Mouse (Mus musculus) hindbrain, embryonic 13.5 days (tissue): Measurements from ENCODE around the gene Xylb. TPM values are rescaled to one million over a fixed set of nuclear protein-coding genes. Genes with fewer than 3 reads are reported as not detected.
A peak's percentile ranks its signal among the peaks of the same experiment; 100 is the strongest.

Source experiments
- ATAC-seq: fragments of 200-750 bp; cut with Nextera tagmentation; 2 replicates; pipeline ENCODE4 v1.8.0; 2017; ENCODE audit warnings: moderate TSS enrichment; ENCODE audit not compliant: low FRiP score
- H3K27ac ChIP-seq: fragments of 300-500 bp; sonication (generic); 2 replicates; pipeline ENCODE4 v1.5.1; 2015; ENCODE audit warnings: inconsistent platforms, mild to moderate bottlenecking, moderate library complexity
- H3K27me3 ChIP-seq: fragments of 300-500 bp; sonication (generic); 2 replicates; pipeline ENCODE4 v1.6.1; 2015; ENCODE audit warnings: mild to moderate bottlenecking, inconsistent platforms
- H3K36me3 ChIP-seq: fragments of 300-500 bp; sonication (generic); 2 replicates; pipeline ENCODE4 v1.6.1; 2015; ENCODE audit warnings: mild to moderate bottlenecking, inconsistent platforms
- H3K4me1 ChIP-seq: fragments of 300-500 bp; sonication (generic); replicated peaks from 2 replicates; pipeline ENCODE4 v1.6.1; 2015; ENCODE audit warnings: inconsistent platforms
- H3K4me2 ChIP-seq: fragments of 300-500 bp; sonication (generic); 2 replicates; pipeline ENCODE4 v1.6.1; 2015; ENCODE audit warnings: inconsistent platforms, mild to moderate bottlenecking, moderate library complexity
- H3K4me3 ChIP-seq: fragments of 300-500 bp; sonication (generic); 2 replicates; pipeline ENCODE4 v1.5.1; 2015; ENCODE audit warnings: mild to moderate bottlenecking, inconsistent platforms
- H3K9ac ChIP-seq: fragments of 300-500 bp; sonication (generic); 2 replicates; pipeline ENCODE4 v1.6.1; 2015; ENCODE audit warnings: mild to moderate bottlenecking, inconsistent platforms
- H3K9me3 ChIP-seq: fragments of 300-500 bp; sonication (generic); 2 replicates; pipeline ENCODE4 v1.6.1; 2016; ENCODE audit warnings: inconsistent platforms
- WGBS: fragments of 180-500 bp; shearing (Covaris S2); methylation state at CpG from one replicate; pipeline ENCODE4 v1.1.7; 2015; 5-methylcytosine and 5-hydroxymethylcytosine counted together
- polyA plus RNA-seq: library from polyadenylated mRNA; unstranded; fragments of >200 nt; fragmentation: Nextera tagmentation; extraction: Ambion mirVana; gene quantifications from 2 replicates; pipeline ENCODE4 v1.2.1, GENCODE M21; 2015

Gene Xylb
- polyA plus RNA-seq, 1 experiment from 2014 or later: 2.5 TPM

GRCm38 (mm10) chr9:119408898-119409664 lies 51.9 kb downstream of the Xylb start:
- 78% methylated on average over 11 of the region's 11 CpGs for WGBS

DNA sequence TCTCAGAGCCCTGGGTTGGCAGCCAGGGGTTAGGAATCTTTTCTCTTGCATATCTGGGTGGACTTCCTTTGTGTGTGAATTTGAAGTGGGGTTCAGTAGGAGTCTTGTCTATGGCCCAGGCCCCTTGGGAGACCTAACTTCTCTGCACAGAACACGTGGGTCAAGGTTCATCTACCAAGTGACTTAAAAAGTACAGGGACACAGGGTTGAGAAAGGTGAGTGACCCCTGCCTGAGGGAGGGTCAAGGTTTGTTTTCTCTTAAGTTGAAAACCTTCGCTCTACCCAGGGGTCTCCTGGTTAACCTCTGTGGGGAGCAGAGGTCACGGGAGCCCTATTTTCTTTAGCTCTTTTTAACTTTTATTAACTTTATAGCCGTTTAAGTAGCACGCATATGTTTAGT lies 52.7 kb downstream of the Xylb start:
- no peak overlapping the region for H3K4me3 ChIP-seq
- peaks cover 41% of the 10 kb centered on the region for H3K4me1 ChIP-seq
- H3K4me2 ChIP-seq: no peak overlapping the region
- no peak overlapping the region for H3K9ac ChIP-seq
- no peaks in the 10 kb centered on the region for H3K27me3 ChIP-seq
- WGBS: 84% methylated on average over 5 of the region's 5 CpGs
- H3K9me3 ChIP-seq: no peaks in the 10 kb centered on the region
- H3K27ac ChIP-seq: no peak overlapping the region
- no peak for ATAC-seq
- H3K36me3 ChIP-seq: peaks cover 11% of the 10 kb centered on the region

More at GRCm38 (mm10) chr9:119408898-119409664, 51.9 kb downstream of the Xylb start:
- no peak overlapping the region for H3K9ac ChIP-seq
- H3K4me3 ChIP-seq: no peak overlapping the region
- H3K9me3 ChIP-seq: no peaks in the 10 kb centered on the region
- H3K27ac ChIP-seq: peak overlapping the region; percentile 52; the same call in 1 of the 2 replicates
- no peak for ATAC-seq
- H3K27me3 ChIP-seq: no peaks in the 10 kb centered on the region
- H3K4me1 ChIP-seq: peaks cover 49% of the 10 kb centered on the region
- H3K36me3 ChIP-seq: peaks cover 11% of the 10 kb centered on the region
- H3K4me2 ChIP-seq: no peak overlapping the region

DNA sequence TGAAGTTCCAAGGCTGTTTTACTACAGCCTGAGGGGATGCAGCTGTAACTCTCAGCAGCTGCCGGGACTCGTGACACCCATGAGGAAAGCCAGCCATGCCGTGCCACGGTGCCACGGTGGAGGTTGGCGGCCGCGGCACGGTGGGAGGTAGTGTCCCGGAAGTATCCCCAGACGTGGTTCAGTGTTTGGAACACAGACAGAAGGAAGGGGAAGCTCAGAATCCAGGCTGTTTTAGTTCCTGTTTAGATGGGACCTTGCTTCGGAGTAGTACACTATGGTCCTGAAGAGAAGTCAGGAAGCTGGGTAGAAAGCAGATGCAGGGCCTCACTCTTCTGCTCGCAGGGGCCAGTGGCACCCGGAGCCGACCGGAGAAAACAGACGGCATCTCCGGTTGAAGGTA lies 60.8 kb downstream of the Xylb start:
- WGBS: 85% methylated on average over 18 of the region's 18 CpGs
- no peak for ATAC-seq
- no peak overlapping the region for H3K9ac ChIP-seq
- 0 out of 2 replicates have a peak, but pooled peaks cover 4% of the 10 kb centered on the region for H3K36me3 ChIP-seq
- no peak overlapping the region for H3K4me3 ChIP-seq
- H3K4me1 ChIP-seq: peaks cover 53% of the 10 kb centered on the region
- no peak overlapping the region; the same call in 1 of the 2 replicates for H3K27ac ChIP-seq
- no peaks in the 10 kb centered on the region for H3K9me3 ChIP-seq
- no peak overlapping the region for H3K4me2 ChIP-seq
- H3K27me3 ChIP-seq: no peaks in the 10 kb centered on the region

- Histone ChIP-seq H3K9me3 (no peaks in the 10 kb centered on the region), H3K9ac (no peak overlapping the region), H3K4me2 (no peak overlapping the region), H3K36me3 (no peaks in the 10 kb centered on the region), H3K4me3 (no peak overlapping the region), H3K27me3 (no peaks in the 10 kb centered on the region), H3K4me1 (peaks cover 65% of the 10 kb centered on the region), H3K27ac (no peak overlapping the region)
- WGBS: 81% methylated on average over 12 of the region's 12 CpGs
- 0 out of 2 replicates have a peak, but pooled peaks have one; percentile 36 for ATAC-seq
These were observed 62.8 kb downstream of the Xylb start for GRCm38 (mm10) chr9:119419852-119420438.

DNA sequence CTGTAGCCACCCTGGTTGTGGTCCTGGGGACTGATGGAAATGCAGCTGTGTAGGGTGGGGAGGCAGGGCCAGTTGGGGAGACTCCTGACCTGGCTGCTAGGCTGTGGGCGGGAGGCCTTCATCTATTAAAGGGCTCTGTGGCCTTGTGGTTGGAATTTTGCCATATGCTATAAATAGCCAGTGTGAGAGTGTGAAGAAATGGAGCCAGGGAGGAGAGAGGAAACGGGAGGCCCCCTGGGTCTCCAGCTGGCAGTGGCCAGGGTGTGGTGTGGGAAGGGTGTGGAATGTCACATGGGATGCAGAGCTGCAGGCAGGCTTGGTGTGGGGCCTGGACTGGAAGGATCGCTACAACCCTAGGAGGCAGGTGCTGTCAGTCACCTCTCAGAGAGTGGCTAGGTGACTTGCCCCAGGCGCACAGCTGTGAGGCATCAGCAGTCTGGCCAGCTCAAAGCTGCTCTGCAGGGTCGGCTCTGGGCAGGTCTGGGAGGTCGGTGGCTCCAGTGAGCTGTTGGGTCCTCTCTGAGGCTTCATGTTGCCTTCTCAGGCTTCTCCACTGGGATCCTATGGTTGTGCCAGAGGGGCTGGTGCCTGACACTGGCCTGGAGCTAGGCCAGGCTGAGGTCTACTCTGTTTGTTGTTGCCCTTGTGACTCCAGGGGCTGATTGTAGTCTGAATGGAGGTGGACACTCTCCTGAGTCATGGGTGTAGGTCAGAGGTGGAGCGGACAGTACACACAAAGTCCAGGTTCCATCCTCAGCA lies 68.2 kb downstream of the Xylb start:
- peaks cover 27% of the 10 kb centered on the region for H3K36me3 ChIP-seq
- peak overlapping the region; percentile 36 for H3K9ac ChIP-seq
- no peak overlapping the region for H3K4me3 ChIP-seq
- peak; percentile 55 for ATAC-seq
- 64% methylated on average over 7 of the region's 7 CpGs for WGBS
- H3K9me3 ChIP-seq: no peaks in the 10 kb centered on the region
- peak overlapping the region; percentile 66 for H3K27ac ChIP-seq
- H3K4me2 ChIP-seq: 0 out of 2 replicates have a peak overlapping the region, but pooled peaks have one; percentile 0
- no peaks in the 10 kb centered on the region for H3K27me3 ChIP-seq
- H3K4me1 ChIP-seq: peaks cover 52% of the 10 kb centered on the region

- H3K27me3 ChIP-seq: no peaks in the 10 kb centered on the region
- H3K27ac ChIP-seq: 0 out of 2 replicates have a peak overlapping the region, but pooled peaks have one; percentile 66
- no peaks in the 10 kb centered on the region for H3K9me3 ChIP-seq
- 88% methylated on average over 13 of the region's 13 CpGs for WGBS
- no peak overlapping the region for H3K4me3 ChIP-seq
- H3K9ac ChIP-seq: no peak overlapping the region
- no peak for ATAC-seq
- peaks cover 47% of the 10 kb centered on the region for H3K4me1 ChIP-seq
- H3K4me2 ChIP-seq: no peak overlapping the region
- H3K36me3 ChIP-seq: peaks cover 30% of the 10 kb centered on the region
These were observed 68.8 kb downstream of the Xylb start for GRCm38 (mm10) chr9:119425976-119426415.

- H3K27ac ChIP-seq: peak overlapping the region; percentile 37; the same call in 1 of the 2 replicates
- 84% methylated on average over 7 of the region's 7 CpGs for WGBS
These were observed 69.3 kb downstream of the Xylb start for GRCm38 (mm10) chr9:119426483-119426882.

GRCm38 (mm10) chr9:119430311-119430710 lies 73.1 kb downstream of the Xylb start:
- no peak overlapping the region for H3K27ac ChIP-seq
- peak; percentile 55 for ATAC-seq
- H3K4me2 ChIP-seq: no peak overlapping the region
- H3K27me3 ChIP-seq: no peaks in the 10 kb centered on the region
- peaks cover 21% of the 10 kb centered on the region for H3K4me1 ChIP-seq
- H3K36me3 ChIP-seq: peaks cover 67% of the 10 kb centered on the region
- no peak overlapping the region for H3K4me3 ChIP-seq
- H3K9ac ChIP-seq: no peak overlapping the region
- H3K9me3 ChIP-seq: no peaks in the 10 kb centered on the region
- 54% methylated on average over 7 of the region's 7 CpGs for WGBS

More at GRCm38 (mm10) chr9:119426483-119426882, 69.3 kb downstream of the Xylb start:
- no peak overlapping the region for H3K4me2 ChIP-seq
- no peak overlapping the region for H3K4me3 ChIP-seq
- no peaks in the 10 kb centered on the region for H3K27me3 ChIP-seq
- no peak overlapping the region for H3K9ac ChIP-seq
- ATAC-seq: no peak
- H3K9me3 ChIP-seq: no peaks in the 10 kb centered on the region
- H3K36me3 ChIP-seq: peaks cover 33% of the 10 kb centered on the region
- peaks cover 44% of the 10 kb centered on the region for H3K4me1 ChIP-seq

DNA sequence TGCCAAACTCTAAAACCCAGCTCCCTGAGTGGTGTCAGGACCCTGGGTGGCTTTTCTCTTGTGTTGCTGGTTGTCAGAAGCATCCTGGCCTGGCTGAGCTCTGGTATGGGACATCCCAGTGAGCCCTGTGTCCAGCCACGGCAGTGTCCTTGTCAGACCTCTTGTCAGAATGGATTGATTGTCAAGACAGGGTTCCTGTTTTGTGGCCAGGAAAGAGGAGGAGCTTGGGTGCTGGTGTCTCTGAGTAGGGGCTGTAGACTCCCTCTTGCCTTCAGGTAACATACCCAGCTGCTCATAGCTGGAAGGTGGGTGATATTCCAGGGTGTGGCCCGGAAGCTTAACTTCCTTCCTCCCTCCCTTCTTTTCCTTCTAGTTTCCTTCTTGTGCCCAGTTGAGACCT lies 78.7 kb downstream of the Xylb start:
- WGBS: 89% methylated on average over 2 of the region's 2 CpGs
- H3K36me3 ChIP-seq: peaks cover 80% of the 10 kb centered on the region
- no peaks in the 10 kb centered on the region for H3K9me3 ChIP-seq
- H3K9ac ChIP-seq: no peak overlapping the region
- H3K4me2 ChIP-seq: no peak overlapping the region
- H3K4me1 ChIP-seq: no peaks in the 10 kb centered on the region
- H3K27me3 ChIP-seq: no peaks in the 10 kb centered on the region
- no peak overlapping the region for H3K27ac ChIP-seq
- no peak overlapping the region for H3K4me3 ChIP-seq
- ATAC-seq: no peak

DNA sequence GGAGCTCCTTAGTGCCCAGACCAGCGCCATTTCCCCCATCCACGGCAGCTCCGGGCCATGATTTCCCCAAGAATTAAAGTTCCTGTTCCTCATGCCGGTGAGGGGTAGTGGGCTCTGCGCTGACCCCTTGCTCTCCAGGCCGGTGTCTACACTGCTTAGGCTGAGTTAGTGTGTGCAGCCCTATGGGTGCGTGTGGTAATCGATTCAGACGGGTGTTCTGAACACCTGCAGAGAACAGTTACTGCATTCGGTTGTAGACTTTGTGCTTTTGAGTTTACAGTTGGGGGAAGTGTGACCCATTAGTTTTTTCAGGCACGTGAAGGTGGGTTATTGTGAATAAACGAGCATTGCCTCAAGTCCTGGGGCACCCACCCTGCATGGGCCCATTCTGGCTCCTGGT lies 80.9 kb downstream of the Xylb start:
- no peak for ATAC-seq
- H3K9ac ChIP-seq: no peak overlapping the region
- no peaks in the 10 kb centered on the region for H3K4me1 ChIP-seq
- H3K9me3 ChIP-seq: no peaks in the 10 kb centered on the region
- WGBS: 96% methylated on average over 12 of the region's 12 CpGs
- no peak overlapping the region for H3K4me3 ChIP-seq
- H3K27ac ChIP-seq: no peak overlapping the region
- no peak overlapping the region for H3K4me2 ChIP-seq
- H3K27me3 ChIP-seq: no peaks in the 10 kb centered on the region
- peaks cover 60% of the 10 kb centered on the region for H3K36me3 ChIP-seq

DNA sequence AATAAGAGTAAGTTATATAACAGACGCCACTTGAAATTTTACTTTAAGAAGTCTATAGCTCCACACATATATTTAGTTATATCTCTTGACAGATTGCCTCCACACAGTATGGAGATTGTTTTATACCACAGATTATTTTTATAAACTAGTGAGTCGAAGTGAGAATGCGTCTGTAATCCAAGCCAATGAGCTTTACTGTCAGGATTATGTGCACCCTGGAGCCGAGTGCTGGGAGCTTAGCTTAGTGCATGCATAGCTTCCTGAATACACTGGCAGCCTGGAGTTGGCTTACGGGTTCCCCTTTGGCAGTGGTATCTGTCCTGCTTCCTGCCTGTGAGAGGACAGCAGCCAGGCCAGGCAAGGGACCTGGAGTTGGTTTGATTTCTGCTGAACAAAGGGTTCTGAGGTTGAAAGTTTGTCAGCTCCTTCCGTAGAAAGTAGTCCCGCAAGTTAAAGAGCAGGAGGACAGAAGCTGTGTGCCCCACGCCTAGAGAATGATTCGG lies 81.4 kb downstream of the Xylb start:
- 96% methylated on average over 9 of the region's 9 CpGs for WGBS

More for the DNA sequence above, 81.4 kb downstream of the Xylb start:
- ATAC-seq: no peak
- no peaks in the 10 kb centered on the region for H3K27me3 ChIP-seq
- no peak overlapping the region for H3K27ac ChIP-seq
- no peak overlapping the region for H3K4me3 ChIP-seq
- no peak overlapping the region for H3K4me2 ChIP-seq
- H3K9me3 ChIP-seq: no peaks in the 10 kb centered on the region
- no peak overlapping the region for H3K9ac ChIP-seq
- H3K4me1 ChIP-seq: no peaks in the 10 kb centered on the region
- peaks cover 57% of the 10 kb centered on the region for H3K36me3 ChIP-seq
